Mouse (Mus musculus) spleen, postnatal 14 days (tissue): Measurements from ENCODE around the gene Dok3.

Experiments used
- DNase-seq, 2 experiments: peaks; one replicate each; pipeline ENCODE4 v3.0.0; 2021 to 2022; ENCODE audit warnings: low spot score in 2 of 2

Dok3 gene

GRCm38 (mm10) chr13:55476256-55476655 is 52.8 kb downstream of the Dok3 start:
- DNase-seq, result no peak

GRCm38 (mm10) chr13:55475750-55476149 is 53.3 kb downstream of the Dok3 start:
- no peak for DNase-seq

- no peak for DNase-seq
Measured at GRCm38 (mm10) chr13:55474621-55475069, 54.5 kb downstream of the Dok3 start.

- DNase-seq, result no peak
Measured at GRCm38 (mm10) chr13:55473961-55474360, 55.1 kb downstream of the Dok3 start.
